Mouse (Mus musculus) limb, embryonic 14.5 days (tissue): ENCODE measurements at regions not wholly inside any gene's neighbourhood (a gene's known extent, or its start where the extent isn't known, plus 50 kb on each side); places are given as distances from the start of the nearest gene placed in this dataset.

Experiments used
- ATAC-seq: fragments of 200-750 bp; cut with Nextera tagmentation; 2 replicates; pipeline ENCODE4 v1.8.0; 2017; ENCODE audit warnings: low read depth, moderate number of reproducible peaks, moderate TSS enrichment; ENCODE audit not compliant: low FRiP score
- DNase-seq: peaks from one replicate; pipeline ENCODE4 v3.0.0-alpha.2; 2015; ENCODE audit warnings: low spot score
- H3K27ac ChIP-seq: fragments of 300-500 bp; sonication (generic); replicated peaks from 2 replicates; pipeline ENCODE4 v1.5.1; 2014; ENCODE audit warnings: low read depth, mild to moderate bottlenecking, low read length, moderate library complexity, mixed read lengths
- H3K27me3 ChIP-seq: fragments of 300-500 bp; sonication (generic); 2 replicates; pipeline ENCODE4 v1.6.1; 2014; ENCODE audit warnings: low read length, mixed read lengths; ENCODE audit not compliant: control insufficient read depth, insufficient read depth
- H3K36me3 ChIP-seq: fragments of 300-500 bp; sonication (generic); 2 replicates; pipeline ENCODE4 v1.6.1; 2014; ENCODE audit warnings: mild to moderate bottlenecking, low read length, moderate library complexity, mixed read lengths; ENCODE audit not compliant: control insufficient read depth, insufficient read depth
- H3K4me1 ChIP-seq: fragments of 300-500 bp; sonication (generic); 2 replicates; pipeline ENCODE4 v1.6.1; 2014; ENCODE audit warnings: antibody characterized with exemption, low read length, mixed read lengths; ENCODE audit not compliant: control insufficient read depth, insufficient read depth
- H3K4me2 ChIP-seq: fragments of 300-500 bp; sonication (generic); replicated peaks from 2 replicates; pipeline ENCODE4 v1.6.1; 2014; ENCODE audit warnings: low read depth, mild to moderate bottlenecking, low read length, moderate library complexity; ENCODE audit not compliant: severe bottlenecking
- H3K4me3 ChIP-seq: fragments of 300-500 bp; sonication (generic); replicated peaks from 2 replicates; pipeline ENCODE4 v1.5.1; 2014; ENCODE audit warnings: low read length
- H3K9ac ChIP-seq: fragments of 300-500 bp; sonication (generic); 2 replicates; pipeline ENCODE4 v1.6.1; 2014; ENCODE audit warnings: mild to moderate bottlenecking, low read depth, low read length, moderate library complexity; ENCODE audit not compliant: severe bottlenecking
- H3K9me3 ChIP-seq: fragments of 300-500 bp; sonication (generic); 2 replicates; pipeline ENCODE4 v1.6.1; 2016; ENCODE audit warnings: low read length; ENCODE audit not compliant: control insufficient read depth
- POLR2A ChIP-seq: fragments of 200-500 bp; IDR thresholded peaks from 2 replicates; pipeline ENCODE4 v1.8.0; 2012; ENCODE audit warnings: inconsistent platforms, mild to moderate bottlenecking, moderate library complexity, borderline replicate concordance; ENCODE audit not compliant: insufficient read depth, insufficient read length; ENCODE audit errors: extremely low read depth
- WGBS: fragments of 180-500 bp; shearing (Covaris S2); extraction: QIAGEN DNeasy Blood & Tissue Kit; methylation state at CpG from one replicate; pipeline ENCODE4 v1.1.7; 2014; 5-methylcytosine and 5-hydroxymethylcytosine counted together

DNA sequence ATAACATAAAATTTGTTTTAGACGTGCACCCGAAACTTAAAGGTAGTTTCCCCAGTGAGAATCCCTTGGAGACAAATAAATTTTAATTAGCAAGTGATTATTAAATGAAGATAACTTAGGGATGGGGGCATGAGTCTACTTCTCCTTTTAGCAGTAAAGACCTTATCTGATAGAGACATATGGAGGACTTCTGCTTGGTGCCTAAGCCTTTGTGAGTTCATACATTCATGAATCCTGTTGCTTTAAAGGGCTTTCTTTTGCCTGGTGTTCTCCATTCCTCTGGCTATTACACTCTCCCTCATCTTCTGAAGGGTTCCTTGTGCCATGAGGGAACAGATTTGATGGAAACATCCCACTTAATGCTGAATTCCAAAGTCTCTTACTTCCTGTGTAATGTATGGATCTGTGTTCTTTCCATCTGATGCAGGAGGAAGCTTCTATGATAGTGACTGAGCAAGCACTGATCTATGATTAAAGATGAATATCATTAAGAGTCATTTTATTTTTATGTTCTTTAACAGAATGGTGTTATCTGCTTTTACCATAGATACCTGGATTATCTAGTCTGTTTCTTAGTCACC, 1146.2 kb upstream of the Cdh9 start:
- WGBS = 82% methylated on average over 2 of the region's 2 CpGs
- H3K9me3 ChIP-seq = no peaks in the 10 kb centered on the region

DNA sequence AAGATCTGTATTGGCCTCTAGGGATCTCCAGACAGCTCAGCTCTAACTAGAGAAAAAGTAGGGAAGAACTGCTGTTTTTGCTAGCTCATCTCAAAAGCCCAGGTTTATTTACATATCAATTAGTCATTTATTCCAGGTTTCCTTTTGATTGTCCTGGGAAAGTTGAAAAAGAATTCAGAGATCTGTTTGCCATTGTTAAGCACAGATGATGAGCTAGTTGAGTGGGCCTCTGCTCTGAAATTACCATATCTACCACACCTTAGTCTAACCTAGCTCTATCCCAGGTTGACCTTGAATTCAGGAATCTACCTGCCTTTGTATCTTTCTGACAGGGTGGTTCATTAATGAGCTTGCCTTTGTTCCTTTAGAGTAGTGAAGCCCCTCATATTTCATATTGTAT, 1110.6 kb upstream of the Cdh9 start:
- H3K4me1 ChIP-seq = no peaks in the 10 kb centered on the region
- no peaks in the 10 kb centered on the region for H3K9me3 ChIP-seq
- no peaks in the 10 kb centered on the region for H3K27me3 ChIP-seq
- H3K4me3 ChIP-seq = no peak overlapping the region
- DNase-seq (no peak), ATAC-seq (no peak)
- no peak for TF ChIP-seq POLR2A
- no peak overlapping the region for H3K9ac ChIP-seq
- no peaks in the 10 kb centered on the region for H3K36me3 ChIP-seq
- no peak overlapping the region for H3K4me2 ChIP-seq
- H3K27ac ChIP-seq = no peak overlapping the region

More for the DNA sequence above, 1146.2 kb upstream of the Cdh9 start:
- ATAC-seq = no peak
- Histone ChIP-seq H3K4me2 (no peak overlapping the region), H3K9ac (no peak overlapping the region), H3K4me3 (no peak overlapping the region), H3K27ac (no peak overlapping the region), H3K4me1 (no peaks in the 10 kb centered on the region), H3K36me3 (no peaks in the 10 kb centered on the region), H3K27me3 (no peaks in the 10 kb centered on the region)
- DNase-seq = no peak
- TF ChIP-seq POLR2A = no peak

- Histone ChIP-seq H3K36me3 (no peaks in the 10 kb centered on the region), H3K27me3 (no peaks in the 10 kb centered on the region), H3K27ac (no peak overlapping the region), H3K4me3 (no peak overlapping the region), H3K4me2 (no peak overlapping the region), H3K4me1 (no peaks in the 10 kb centered on the region), H3K9ac (no peak overlapping the region), H3K9me3 (no peaks in the 10 kb centered on the region)
- DNase-seq (no peak), ATAC-seq (no peak)
- no peak for TF ChIP-seq POLR2A
- 73% methylated on average over 2 of the region's 2 CpGs for WGBS
These were observed 1099.3 kb upstream of the Cdh9 start for GRCm38 (mm10) chr15:15629304-15629703.

GRCm38 (mm10) chr15:15630283-15630682, 1098.3 kb upstream of the Cdh9 start:
- no peak overlapping the region for H3K4me2 ChIP-seq
- H3K27ac ChIP-seq = no peak overlapping the region
- no peak for DNase-seq
- no peaks in the 10 kb centered on the region for H3K9me3 ChIP-seq
- no peaks in the 10 kb centered on the region for H3K27me3 ChIP-seq
- no peak overlapping the region for H3K9ac ChIP-seq
- 88% methylated on average over 7 of the region's 7 CpGs for WGBS
- no peak for TF ChIP-seq POLR2A
- no peak for ATAC-seq
- no peak overlapping the region for H3K4me3 ChIP-seq
- H3K36me3 ChIP-seq = no peaks in the 10 kb centered on the region
- no peaks in the 10 kb centered on the region for H3K4me1 ChIP-seq

GRCm38 (mm10) chr15:15637130-15637529, 1091.4 kb upstream of the Cdh9 start:
- no peak for TF ChIP-seq POLR2A
- Histone ChIP-seq H3K27me3 (no peaks in the 10 kb centered on the region), H3K4me2 (no peak overlapping the region), H3K27ac (no peak overlapping the region), H3K9ac (no peak overlapping the region), H3K4me1 (no peaks in the 10 kb centered on the region), H3K4me3 (no peak overlapping the region), H3K36me3 (no peaks in the 10 kb centered on the region), H3K9me3 (no peaks in the 10 kb centered on the region)
- ATAC-seq (no peak), DNase-seq (no peak)
- 45% methylated on average over 2 of the region's 2 CpGs for WGBS

DNA sequence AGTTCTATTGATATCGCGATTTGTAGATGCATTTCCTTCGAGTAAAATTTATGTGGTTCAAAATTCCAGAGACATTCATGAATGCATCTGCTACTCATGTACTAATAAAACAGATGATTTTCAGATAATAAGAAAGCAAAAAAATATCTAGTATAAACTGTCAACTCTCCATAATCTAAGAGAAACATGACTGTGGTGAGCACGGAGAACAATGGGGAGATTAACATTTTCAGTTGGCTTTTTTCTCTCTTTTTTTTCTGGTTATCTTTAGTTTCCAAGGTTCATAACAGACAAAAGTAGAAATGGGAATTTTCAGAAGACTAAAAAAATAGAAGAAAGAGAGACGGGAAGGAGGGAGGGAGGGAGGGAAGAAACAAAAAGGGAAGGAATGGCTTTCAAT, 1079.8 kb upstream of the Cdh9 start:
- Histone ChIP-seq H3K36me3 (no peaks in the 10 kb centered on the region), H3K4me1 (no peaks in the 10 kb centered on the region), H3K9me3 (no peaks in the 10 kb centered on the region), H3K27ac (no peak overlapping the region), H3K27me3 (no peaks in the 10 kb centered on the region), H3K9ac (no peak overlapping the region), H3K4me3 (no peak overlapping the region), H3K4me2 (no peak overlapping the region)
- ATAC-seq (no peak), DNase-seq (no peak)
- TF ChIP-seq POLR2A = no peak
- WGBS = 88% methylated on average over 5 of the region's 5 CpGs
